Comparison of ENCODE assay signal across 9 mouse cellular contexts in the genomic region with DNA sequence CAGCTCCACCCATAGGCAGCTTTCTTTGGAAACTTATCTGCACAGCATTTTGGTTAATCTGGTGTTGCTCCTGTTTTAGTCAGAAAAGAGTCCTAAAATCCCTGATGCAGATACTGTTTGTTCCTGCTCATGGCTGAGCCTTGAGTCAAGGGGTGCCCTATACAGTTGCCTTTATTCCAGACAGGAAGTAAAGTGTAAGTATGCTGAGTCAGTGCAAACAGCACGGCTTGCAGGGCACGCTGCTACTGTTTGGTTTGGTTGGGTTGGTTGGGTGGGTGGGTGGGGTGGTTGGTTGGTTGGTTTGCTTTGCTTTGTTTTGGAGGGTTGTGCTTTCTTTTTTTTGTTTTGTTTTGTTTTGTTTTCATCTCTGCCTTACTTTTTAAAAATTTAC.
DNase-seq lines count a peak whose midpoint lies in the region; ATAC-seq lines count a peak whose summit lies in the region.
"Had no signal": no experiment of that assay in that cellular context is flagged by ENCODE, and none has a peak within 500 bp of the region (broad histone marks: within the 10 kb centered on the region; RNA-seq: fewer than 3 reads in every experiment).

No protein-coding gene starts in this region.

- peak; percentile 28; the same call in 1 of the 2 replicates for ATAC-seq in forebrain, embryonic 13.5 days
- ATAC-seq in forebrain, embryonic 12.5 days (ENCODE audit: low FRiP score): no peak
- ATAC-seq in kidney, embryonic 15.5 days (replicated peaks; ENCODE audit: low FRiP score): no peak
- ATAC-seq: Patski had no signal

- intact Hi-C loops in left cerebral cortex, postnatal 36 days (cut with DNase I): no loop called here

- H3K4me2 ChIP-seq in forebrain, embryonic 13.5 days: no peak overlapping the region
- H3K4me2 ChIP-seq in forebrain, embryonic 12.5 days: no peak overlapping the region
- no peak overlapping the region for H3K4me2 ChIP-seq in kidney, embryonic 15.5 days

- H3K9ac ChIP-seq in forebrain, embryonic 13.5 days: no peak overlapping the region
- no peak overlapping the region for H3K9ac ChIP-seq in forebrain, embryonic 12.5 days
- H3K9ac ChIP-seq in kidney, embryonic 15.5 days: no peak overlapping the region

- no peak overlapping the region for H3K4me3 ChIP-seq in forebrain, embryonic 13.5 days
- H3K4me3 ChIP-seq in forebrain, embryonic 12.5 days (replicated peaks): no peak overlapping the region
- H3K4me3 ChIP-seq in kidney, embryonic 15.5 days (replicated peaks): no peak overlapping the region

- no peak for DNase-seq in kidney, adult 8-10 months
- peak; percentile 21 for DNase-seq in urinary bladder, postnatal 14 days (ENCODE audit: low spot score)
- DNase-seq in urinary bladder, adult 18-20 months (ENCODE audit: low spot score in 2 of 2): no peak
- no peak for DNase-seq in left cerebral cortex, postnatal 36 days (ENCODE audit: low spot score in 2 of 2)
- no peak for DNase-seq in Muller cell, postnatal 12 days (ENCODE audit: inconsistent ontology term)

- H3K27ac ChIP-seq in forebrain, embryonic 13.5 days: no peak overlapping the region
- H3K27ac ChIP-seq in forebrain, embryonic 12.5 days: no peak overlapping the region
- peak overlapping the region; percentile 68 for H3K27ac ChIP-seq in kidney, embryonic 15.5 days

- H3K9me3 ChIP-seq in forebrain, embryonic 13.5 days (replicated peaks): no peaks in the 10 kb centered on the region
- H3K9me3 ChIP-seq in forebrain, embryonic 12.5 days: no peaks in the 10 kb centered on the region
- no peaks in the 10 kb centered on the region for H3K9me3 ChIP-seq in kidney, embryonic 15.5 days (replicated peaks)

- H3K27me3 ChIP-seq in forebrain, embryonic 13.5 days: no peaks in the 10 kb centered on the region
- H3K27me3 ChIP-seq in forebrain, embryonic 12.5 days: no peaks in the 10 kb centered on the region
- no peaks in the 10 kb centered on the region for H3K27me3 ChIP-seq in kidney, embryonic 15.5 days
- H3K27me3 ChIP-seq: Patski had no signal

- H3K36me3 ChIP-seq in forebrain, embryonic 13.5 days (ENCODE audit: poor library complexity, severe bottlenecking): no peaks in the 10 kb centered on the region
- H3K36me3 ChIP-seq in forebrain, embryonic 12.5 days (replicated peaks): no peaks in the 10 kb centered on the region
- H3K36me3 ChIP-seq in kidney, embryonic 15.5 days: 0 out of 2 replicates have a peak, but pooled peaks cover 3% of the 10 kb centered on the region

- WGBS in forebrain, embryonic 13.5 days: 72% methylated on average over 2 of the region's 2 CpGs
- 73% methylated on average over 2 of the region's 2 CpGs for WGBS in forebrain, embryonic 12.5 days
- 62% methylated on average over 2 of the region's 2 CpGs for WGBS in kidney, embryonic 15.5 days

- peaks cover 19% of the 10 kb centered on the region for H3K4me1 ChIP-seq in forebrain, embryonic 13.5 days
- H3K4me1 ChIP-seq in forebrain, embryonic 12.5 days: peaks cover 16% of the 10 kb centered on the region
- H3K4me1 ChIP-seq in kidney, embryonic 15.5 days: peaks cover 20% of the 10 kb centered on the region
